22 mouse cellular contexts compared by ENCODE assay signal in genomic region chr1:69545885-69546253, GRCm38 (mm10).
DNase-seq lines count a peak whose midpoint lies in the region; ATAC-seq lines count a peak whose summit lies in the region.
"Had no signal": no experiment of that assay in that cellular context is flagged by ENCODE, and none has a peak within 500 bp of the region (broad histone marks: within the 10 kb centered on the region; RNA-seq: fewer than 3 reads in every experiment).

No protein-coding gene starts in this region.

- ATAC-seq in common myeloid progenitor, adult 5-6 weeks (replicated peaks; ENCODE audit: low read depth, poor library complexity, severe bottlenecking) = peak; percentile 31
- peak; percentile 58 for ATAC-seq in erythroid progenitor cell, adult 5-6 weeks (replicated peaks; ENCODE audit: low FRiP score, poor library complexity, severe bottlenecking)
- peak; percentile 61 for ATAC-seq in liver, embryonic 15.5 days (ENCODE audit: insufficient read depth)
- peak; percentile 23 for ATAC-seq in megakaryocyte-erythroid progenitor cell, adult 5-6 weeks (replicated peaks; ENCODE audit: low FRiP score, low TSS enrichment, poor library complexity, severe bottlenecking)
- no peak for ATAC-seq in midbrain, embryonic 15.5 days (replicated peaks)
- ATAC-seq: forebrain, embryonic 15.5 days; hindbrain, postnatal 0 days; Patski had no signal

- peaks cover 58% of the 10 kb centered on the region for H3K4me1 ChIP-seq in liver, embryonic 15.5 days (replicated peaks)
- H3K4me1 ChIP-seq in midbrain, embryonic 15.5 days = no peaks in the 10 kb centered on the region
- H3K4me1 ChIP-seq: embryonic facial prominence, embryonic 13.5 days; forebrain, embryonic 10.5 days; forebrain, embryonic 15.5 days; hindbrain, embryonic 13.5 days had no signal

- H3K36me3 ChIP-seq in liver, embryonic 15.5 days (replicated peaks) = no peaks in the 10 kb centered on the region
- no peaks in the 10 kb centered on the region for H3K36me3 ChIP-seq in midbrain, embryonic 15.5 days (replicated peaks)
- H3K36me3 ChIP-seq: embryonic facial prominence, embryonic 13.5 days; forebrain, embryonic 10.5 days; forebrain, embryonic 15.5 days; heart, embryonic 15.5 days; hindbrain, embryonic 13.5 days had no signal

- no peak for DNase-seq in frontal cortex, adult 2 months (ENCODE audit: extremely low spot score in 1 of 2, low spot score in 1 of 2)
- DNase-seq in layer of hippocampus, postnatal 25 days (ENCODE audit: extremely low spot score in 1 of 2, low spot score in 1 of 2) = no peak
- DNase-seq: adrenal gland, adult 2 months; adrenal gland, postnatal 25 days; cerebellum, adult 2 months; cerebellum, postnatal 10 days; gastrocnemius, postnatal 14 days; heart, adult 2 months; heart, postnatal 14 days had no signal

- 63% methylated on average over 1 of the region's 1 CpGs for WGBS in liver, embryonic 15.5 days (ENCODE audit: insufficient replicate concordance)
- 90% methylated on average over 1 of the region's 1 CpGs for WGBS in midbrain, embryonic 15.5 days

- H3K27me3 ChIP-seq in liver, embryonic 15.5 days = no peaks in the 10 kb centered on the region
- H3K27me3 ChIP-seq in midbrain, embryonic 15.5 days (replicated peaks) = no peaks in the 10 kb centered on the region
- H3K27me3 ChIP-seq: embryonic facial prominence, embryonic 13.5 days; forebrain, embryonic 15.5 days; heart, embryonic 15.5 days; hindbrain, embryonic 13.5 days; Patski had no signal

- H3K4me3 ChIP-seq in liver, embryonic 15.5 days (replicated peaks) = no peak overlapping the region
- H3K4me3 ChIP-seq in midbrain, embryonic 15.5 days = no peak overlapping the region
- H3K4me3 ChIP-seq: embryonic facial prominence, embryonic 13.5 days; forebrain, embryonic 10.5 days; forebrain, embryonic 15.5 days; heart, adult 2 months; heart, embryonic 15.5 days; hindbrain, embryonic 13.5 days had no signal

- peak overlapping the region; percentile 29 for H3K4me2 ChIP-seq in liver, embryonic 15.5 days
- no peak overlapping the region for H3K4me2 ChIP-seq in midbrain, embryonic 15.5 days
- H3K4me2 ChIP-seq: embryonic facial prominence, embryonic 13.5 days; forebrain, embryonic 15.5 days; heart, embryonic 11.5 days; heart, embryonic 15.5 days; hindbrain, embryonic 13.5 days had no signal

- H3K27ac ChIP-seq in liver, embryonic 15.5 days (replicated peaks) = peak overlapping the region; percentile 77
- H3K27ac ChIP-seq in midbrain, embryonic 15.5 days = no peak overlapping the region
- H3K27ac ChIP-seq: embryonic facial prominence, embryonic 13.5 days; forebrain, embryonic 10.5 days; forebrain, embryonic 15.5 days; heart, adult 2 months; heart, embryonic 15.5 days; hindbrain, embryonic 13.5 days; hindbrain, postnatal 0 days had no signal

- no peak overlapping the region for H3K9ac ChIP-seq in liver, embryonic 15.5 days
- H3K9ac ChIP-seq in midbrain, embryonic 15.5 days = no peak overlapping the region
- H3K9ac ChIP-seq: embryonic facial prominence, embryonic 13.5 days; forebrain, embryonic 15.5 days; heart, embryonic 15.5 days; hindbrain, embryonic 13.5 days had no signal

- no peaks in the 10 kb centered on the region for H3K9me3 ChIP-seq in liver, embryonic 15.5 days (replicated peaks)
- H3K9me3 ChIP-seq in midbrain, embryonic 15.5 days = no peaks in the 10 kb centered on the region
- H3K9me3 ChIP-seq: embryonic facial prominence, embryonic 13.5 days; forebrain, embryonic 10.5 days; forebrain, embryonic 15.5 days; heart, embryonic 15.5 days; hindbrain, embryonic 13.5 days had no signal
